Mouse (Mus musculus) embryonic facial prominence, embryonic 10.5 days (tissue): ENCODE results near the gene Ramp2. TPM values are rescaled to one million over a fixed set of nuclear protein-coding genes. Genes with fewer than 3 reads are reported as not detected.
A peak's percentile ranks its signal among the peaks of the same experiment; 100 is the strongest.

ENCODE experiments used
- DNase-seq: peaks from one replicate; pipeline ENCODE4 v3.0.0-alpha.2; 2017; ENCODE audit warnings: low spot score
- H3K27ac ChIP-seq: fragments of 300-500 bp; sonication (generic); replicated peaks from 2 replicates; pipeline ENCODE4 v1.5.1; 2016; ENCODE audit warnings: mild to moderate bottlenecking
- H3K27me3 ChIP-seq: fragments of 300-500 bp; sonication (generic); replicated peaks from 2 replicates; pipeline ENCODE4 v1.6.1; 2016; ENCODE audit warnings: low read depth, mild to moderate bottlenecking; ENCODE audit not compliant: poor library complexity, severe bottlenecking
- H3K36me3 ChIP-seq: fragments of 300-500 bp; sonication (generic); replicated peaks from 2 replicates; pipeline ENCODE4 v1.6.1; 2016; ENCODE audit warnings: mild to moderate bottlenecking, moderate library complexity
- H3K4me1 ChIP-seq: fragments of 300-500 bp; sonication (generic); 2 replicates; pipeline ENCODE4 v1.6.1; 2016
- H3K4me3 ChIP-seq: fragments of 300-500 bp; sonication (generic); 2 replicates; pipeline ENCODE4 v1.5.1; 2016; ENCODE audit warnings: mild to moderate bottlenecking, moderate library complexity
- H3K9me3 ChIP-seq: fragments of 300-500 bp; sonication (generic); 2 replicates; pipeline ENCODE4 v1.6.1; 2016; ENCODE audit warnings: mild to moderate bottlenecking
- WGBS: fragments of 180-500 bp; shearing (Covaris S2); methylation state at CpG from one replicate; pipeline ENCODE4 v1.1.7; 2016; 5-methylcytosine and 5-hydroxymethylcytosine counted together
- polyA plus RNA-seq: library from polyadenylated mRNA; unstranded; fragments of >200 nt; fragmentation: Nextera tagmentation; extraction: Ambion mirVana; gene quantifications from 2 replicates; pipeline ENCODE4 v1.2.1, GENCODE M21; 2016

The Ramp2 gene
- 66.4 and 68.4 TPM in 2 replicates for polyA plus RNA-seq

DNA sequence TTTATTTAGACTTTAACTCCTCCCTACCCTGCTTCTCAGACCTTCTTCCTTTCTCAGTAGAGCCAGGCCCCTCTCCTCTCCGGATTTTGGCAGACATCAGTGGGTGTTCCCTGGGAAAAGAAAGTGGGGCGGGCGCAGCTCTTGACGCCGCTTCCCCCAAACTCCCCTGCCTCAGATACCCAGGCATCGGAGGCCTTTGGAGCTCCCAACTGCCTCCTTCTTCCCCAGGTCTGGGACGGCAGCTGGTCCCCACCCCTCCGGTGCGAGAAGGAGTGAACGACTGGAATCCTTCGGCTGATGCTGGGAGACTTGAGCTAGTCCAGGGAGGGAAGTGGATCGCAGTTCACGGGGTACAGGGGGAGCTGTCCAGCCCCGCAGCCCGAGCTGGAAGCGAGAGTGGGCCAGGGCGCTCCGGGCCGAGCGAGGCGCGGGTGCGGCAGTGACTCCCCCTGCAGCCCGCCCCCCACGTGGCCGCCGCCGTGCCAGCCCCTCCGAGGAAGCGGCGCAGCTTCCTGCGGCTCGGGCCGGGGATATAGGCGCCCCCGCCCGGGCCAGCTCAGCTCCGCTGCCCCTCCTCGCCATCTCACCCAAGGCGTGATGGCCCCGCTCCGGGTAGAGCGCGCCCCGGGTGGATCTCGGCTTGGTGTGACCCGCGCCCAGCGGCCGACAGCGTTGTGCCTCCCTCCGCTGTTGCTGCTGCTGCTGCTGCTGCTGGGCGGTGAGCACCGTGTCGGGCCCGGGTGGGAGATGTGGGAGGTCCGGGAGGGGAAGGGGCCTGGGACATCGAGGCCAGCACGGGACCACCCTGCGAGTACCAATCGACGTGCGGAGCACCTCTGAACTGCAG, at the start of gene Ramp2:
TSS of gene Ramp2 (plus strand) at position 174 of the 847 bp plus-strand sequence.
- Histone ChIP-seq H3K4me1 (peaks cover 50% of the 10 kb centered on the region), H3K27ac (peak within 1 kb of the TSS; percentile 88), H3K27me3 (peaks cover 46% of the 10 kb centered on the region), H3K36me3 (no peaks in the 10 kb centered on the region), H3K4me3 (peak within 1 kb of the TSS; percentile 82), H3K9me3 (no peaks in the 10 kb centered on the region)
- DNase-seq: peak; percentile 75
- under 1% methylated on average over 63 of the region's 63 CpGs for WGBS

DNA sequence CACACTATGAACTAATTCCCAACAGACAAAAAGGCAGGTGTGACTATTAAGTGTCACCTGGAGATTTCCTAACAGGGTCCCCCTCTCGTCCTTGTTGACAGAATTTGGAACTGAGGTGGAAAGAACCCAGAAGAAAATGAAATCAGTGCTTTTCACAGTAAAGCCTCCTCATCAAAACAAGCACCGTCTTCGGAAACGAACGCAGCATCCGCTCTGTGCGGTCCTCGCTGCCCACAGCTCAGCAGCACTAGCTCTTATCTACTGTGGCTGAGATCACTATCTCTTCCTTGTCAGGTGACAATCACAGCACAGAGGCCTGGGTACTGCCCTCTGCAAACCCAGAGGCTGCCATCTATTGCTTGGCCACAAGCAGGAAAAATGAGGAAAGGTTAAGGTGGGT, 49.7 kb upstream of the Ramp2 start:
- Histone ChIP-seq H3K27ac (no peak overlapping the region), H3K27me3 (no peaks in the 10 kb centered on the region), H3K36me3 (peaks cover 84% of the 10 kb centered on the region), H3K9me3 (no peaks in the 10 kb centered on the region), H3K4me1 (peaks cover 6% of the 10 kb centered on the region), H3K4me3 (no peak overlapping the region)
- no peak for DNase-seq
- WGBS: 94% methylated on average over 8 of the region's 8 CpGs

DNA sequence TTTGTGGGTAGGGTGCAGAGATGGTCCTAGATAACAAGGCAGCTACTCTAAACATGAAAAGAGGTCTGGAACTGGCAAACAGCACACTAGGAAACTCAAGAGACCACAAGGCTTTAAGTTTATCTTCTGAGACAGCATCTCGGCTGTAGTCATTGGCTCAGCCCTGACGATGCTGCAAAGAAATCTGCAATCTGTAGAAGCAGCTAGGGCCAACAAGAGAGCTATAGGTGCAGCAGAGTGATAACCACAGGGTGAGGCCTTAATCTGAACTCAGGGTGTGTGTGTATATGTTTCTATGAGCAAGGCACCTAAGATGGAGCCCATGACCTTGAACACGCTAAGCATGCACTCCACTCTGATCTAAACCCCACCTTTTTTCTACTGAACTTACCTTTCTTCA, 46.3 kb upstream of the Ramp2 start:
- no peak for DNase-seq
- Histone ChIP-seq H3K9me3 (no peaks in the 10 kb centered on the region), H3K36me3 (peaks cover 82% of the 10 kb centered on the region), H3K27me3 (no peaks in the 10 kb centered on the region), H3K4me3 (no peak overlapping the region), H3K4me1 (no peaks in the 10 kb centered on the region), H3K27ac (no peak overlapping the region)
- WGBS: 89% methylated on average over 3 of the region's 3 CpGs

DNA sequence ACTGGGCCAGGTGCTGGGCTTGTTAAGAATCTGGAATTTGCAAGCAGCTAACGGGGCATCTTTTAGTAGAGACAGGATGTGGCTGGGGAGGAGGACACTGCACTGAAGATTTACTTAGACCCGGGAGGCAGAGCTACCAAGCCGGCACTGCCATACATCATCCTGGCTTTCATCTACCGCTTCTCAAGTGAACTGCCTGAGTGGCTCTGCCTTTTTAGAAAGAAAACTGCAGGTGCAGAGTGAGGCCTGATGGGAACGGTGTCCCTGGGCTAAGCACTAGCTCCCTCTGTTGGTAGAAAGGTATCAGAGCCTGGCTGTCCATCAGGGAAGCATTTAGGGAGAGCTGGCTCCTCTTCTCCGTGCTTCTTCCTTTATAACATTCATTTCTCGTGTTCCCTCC, 44.8 kb upstream of the Ramp2 start:
- no peaks in the 10 kb centered on the region for H3K9me3 ChIP-seq
- no peak overlapping the region for H3K4me3 ChIP-seq
- H3K27me3 ChIP-seq: no peaks in the 10 kb centered on the region
- no peak overlapping the region for H3K27ac ChIP-seq
- peaks cover 79% of the 10 kb centered on the region for H3K36me3 ChIP-seq
- H3K4me1 ChIP-seq: no peaks in the 10 kb centered on the region
- DNase-seq: no peak
- WGBS: 35% methylated on average over 7 of the region's 7 CpGs

DNA sequence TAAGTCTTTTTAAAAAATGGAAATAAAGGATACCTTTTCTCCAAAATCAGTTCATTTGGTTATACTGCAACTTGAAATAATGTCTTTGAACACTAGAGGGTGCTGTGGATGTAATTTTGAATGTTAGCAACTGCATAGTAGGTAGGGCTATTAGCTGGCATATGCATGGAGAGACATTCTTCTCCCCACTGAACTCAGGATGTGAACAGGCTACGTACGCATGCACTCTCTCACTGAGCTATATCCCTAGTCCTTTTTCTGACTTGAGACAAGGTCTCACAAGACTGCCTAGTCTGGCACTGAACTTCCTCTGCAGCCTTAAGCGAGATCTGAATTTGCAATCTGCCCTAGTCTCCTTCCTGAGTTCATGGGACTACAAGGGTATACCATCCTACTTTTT, 33.9 kb upstream of the Ramp2 start:
- peaks cover 63% of the 10 kb centered on the region for H3K36me3 ChIP-seq
- H3K27me3 ChIP-seq: no peaks in the 10 kb centered on the region
- 55% methylated on average over 3 of the region's 3 CpGs for WGBS
- no peak for DNase-seq
- H3K4me1 ChIP-seq: no peaks in the 10 kb centered on the region
- no peaks in the 10 kb centered on the region for H3K9me3 ChIP-seq
- H3K4me3 ChIP-seq: no peak overlapping the region
- no peak overlapping the region for H3K27ac ChIP-seq

DNA sequence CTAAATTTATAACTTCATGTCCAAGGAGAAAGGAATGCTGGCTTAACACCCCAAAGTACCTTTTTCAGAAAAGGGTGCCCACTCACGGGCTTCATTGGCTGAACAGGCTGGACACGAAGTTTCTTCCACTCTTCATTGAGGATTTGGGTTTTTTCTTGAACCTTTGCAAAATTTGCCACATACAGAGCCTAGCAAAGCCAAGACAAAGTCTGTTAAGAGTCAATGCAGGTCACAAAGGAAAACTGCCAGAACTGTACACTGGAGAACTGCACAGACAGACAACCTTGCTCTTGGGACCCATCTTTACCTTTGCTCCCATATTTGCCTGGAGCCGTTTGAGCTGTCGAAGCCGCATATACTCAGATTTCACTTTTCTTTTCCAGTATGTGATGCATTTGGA, 28.9 kb upstream of the Ramp2 start:
- H3K27me3 ChIP-seq: no peaks in the 10 kb centered on the region
- DNase-seq: no peak
- WGBS: 84% methylated on average over 5 of the region's 5 CpGs
- H3K27ac ChIP-seq: no peak overlapping the region
- H3K4me1 ChIP-seq: no peaks in the 10 kb centered on the region
- H3K4me3 ChIP-seq: no peak overlapping the region
- H3K9me3 ChIP-seq: no peaks in the 10 kb centered on the region
- H3K36me3 ChIP-seq: peaks cover 35% of the 10 kb centered on the region

DNA sequence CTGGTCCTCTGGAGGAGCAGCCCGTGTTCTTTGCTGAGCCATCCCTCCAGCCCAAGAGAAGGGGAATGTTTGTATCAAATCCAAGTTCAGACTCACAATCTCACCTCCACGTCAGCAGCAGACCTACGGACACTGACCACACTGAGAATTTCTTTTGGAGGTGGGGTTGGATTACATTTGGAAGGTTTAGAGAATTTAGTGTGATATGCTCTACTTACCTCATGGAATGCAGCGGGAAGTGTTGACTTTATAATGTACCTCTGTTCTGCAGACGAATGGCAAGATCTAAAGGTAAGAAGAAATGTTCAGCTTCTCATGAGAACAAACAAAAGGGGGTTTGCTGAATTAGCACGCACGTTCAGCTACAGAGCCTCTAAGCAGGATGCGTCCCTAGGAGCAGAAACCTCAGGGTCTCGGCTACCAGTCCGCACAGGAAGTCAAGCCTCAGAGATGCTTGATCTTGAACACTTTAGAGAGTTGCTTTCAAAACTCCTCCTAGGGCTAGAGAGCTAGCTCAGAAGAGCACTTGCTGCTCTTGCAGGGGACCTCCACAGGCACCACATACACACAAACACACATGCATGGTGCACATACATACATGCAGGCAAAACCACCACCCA, 27.3 kb upstream of the Ramp2 start:
- WGBS: 84% methylated on average over 10 of the region's 10 CpGs
- no peaks in the 10 kb centered on the region for H3K9me3 ChIP-seq

DNA sequence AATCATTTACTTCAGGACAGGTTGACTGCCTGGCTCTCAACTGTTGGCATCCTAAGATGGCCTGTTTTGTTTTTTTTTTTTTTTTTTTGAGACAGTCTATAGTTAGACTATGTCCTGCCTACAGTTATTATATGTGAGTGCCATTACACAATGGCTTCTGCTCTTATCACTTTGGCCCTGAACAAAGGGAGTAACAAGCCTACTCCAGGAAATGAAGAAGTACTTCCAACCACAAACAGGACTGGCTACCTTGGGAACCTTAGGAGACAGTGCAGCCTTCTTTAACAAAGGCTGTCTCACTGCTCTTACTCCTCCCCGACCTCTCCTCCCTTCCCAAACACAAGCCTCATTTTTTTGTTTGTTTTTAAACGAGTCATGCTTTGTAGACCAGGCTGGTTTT, 25.0 kb upstream of the Ramp2 start:
- Histone ChIP-seq H3K4me3 (no peak overlapping the region), H3K36me3 (0 out of 2 replicates have a peak, but pooled peaks cover under 1% of the 10 kb centered on the region), H3K9me3 (no peaks in the 10 kb centered on the region), H3K27me3 (no peaks in the 10 kb centered on the region), H3K4me1 (peaks cover 8% of the 10 kb centered on the region; the same call in 1 of the 2 replicates), H3K27ac (no peak overlapping the region)
- WGBS: 57% methylated on average over 2 of the region's 2 CpGs
- DNase-seq: no peak

More for the DNA sequence above, 27.3 kb upstream of the Ramp2 start:
- DNase-seq: no peak
- Histone ChIP-seq H3K27ac (no peak overlapping the region), H3K4me1 (no peaks in the 10 kb centered on the region), H3K36me3 (peaks cover 24% of the 10 kb centered on the region), H3K27me3 (no peaks in the 10 kb centered on the region), H3K4me3 (no peak overlapping the region)

DNA sequence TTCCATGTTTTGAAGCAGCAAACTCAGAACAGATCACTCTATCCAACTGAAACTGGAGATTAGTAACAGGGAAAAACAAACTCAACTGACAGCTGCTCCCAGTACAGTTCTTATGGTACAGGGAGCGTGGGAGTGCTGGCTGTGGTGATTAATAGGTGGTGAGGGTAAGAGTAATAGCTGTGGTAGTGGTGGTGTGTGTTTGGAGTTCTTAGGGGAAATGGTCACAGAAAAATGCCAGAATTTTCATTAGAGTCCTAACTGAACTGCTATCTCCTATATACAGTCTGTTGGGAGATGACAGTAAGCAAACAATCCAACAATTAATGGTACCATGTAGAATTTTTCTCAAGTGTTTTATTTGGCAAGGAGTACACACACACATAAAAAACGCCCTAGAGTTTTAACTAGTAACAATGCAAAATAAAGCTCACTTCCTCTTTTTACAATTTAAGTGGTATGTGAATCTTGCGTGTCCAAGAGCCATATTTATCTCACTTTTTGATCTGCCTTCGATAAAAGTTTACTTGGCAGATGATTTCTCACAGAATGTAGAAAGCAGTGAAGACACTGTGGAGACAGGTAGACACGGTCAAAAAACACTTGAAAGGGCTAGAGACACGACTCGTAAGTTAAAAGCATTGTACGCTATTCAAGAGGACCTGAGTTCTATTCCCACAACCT, 24.4 kb upstream of the Ramp2 start:
- Histone ChIP-seq H3K27ac (no peak overlapping the region), H3K27me3 (no peaks in the 10 kb centered on the region), H3K9me3 (no peaks in the 10 kb centered on the region), H3K4me1 (peaks cover 14% of the 10 kb centered on the region), H3K36me3 (no peaks in the 10 kb centered on the region), H3K4me3 (no peak overlapping the region)
- 89% methylated on average over 8 of the region's 8 CpGs for WGBS
- DNase-seq: no peak

DNA sequence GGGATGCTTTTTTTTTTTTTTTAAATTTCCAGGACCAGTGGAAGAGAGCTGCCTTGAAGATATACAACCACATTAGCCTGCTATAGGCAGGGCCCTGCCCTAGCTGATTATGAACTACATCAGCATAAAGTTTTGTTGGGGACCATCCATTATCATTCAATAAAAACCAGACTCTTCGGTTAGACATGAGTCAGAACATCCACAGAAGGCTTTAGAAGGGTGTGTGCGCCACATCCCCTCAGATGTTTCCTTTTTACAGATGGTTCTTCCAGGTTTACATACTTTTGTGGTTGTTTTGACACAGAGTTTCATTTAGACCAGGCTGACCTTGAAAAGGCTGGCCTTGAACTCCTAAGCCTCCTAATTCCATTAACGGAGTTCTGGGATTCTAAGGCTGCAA, 21.5 kb upstream of the Ramp2 start:
- no peak overlapping the region for H3K27ac ChIP-seq
- WGBS: 95% methylated on average over 3 of the region's 3 CpGs
- 0 out of 2 replicates have a peak, but pooled peaks cover 5% of the 10 kb centered on the region for H3K27me3 ChIP-seq
- no peak for DNase-seq
- peaks cover 19% of the 10 kb centered on the region for H3K4me1 ChIP-seq
- H3K9me3 ChIP-seq: no peaks in the 10 kb centered on the region
- no peak overlapping the region for H3K4me3 ChIP-seq
- no peaks in the 10 kb centered on the region for H3K36me3 ChIP-seq

DNA sequence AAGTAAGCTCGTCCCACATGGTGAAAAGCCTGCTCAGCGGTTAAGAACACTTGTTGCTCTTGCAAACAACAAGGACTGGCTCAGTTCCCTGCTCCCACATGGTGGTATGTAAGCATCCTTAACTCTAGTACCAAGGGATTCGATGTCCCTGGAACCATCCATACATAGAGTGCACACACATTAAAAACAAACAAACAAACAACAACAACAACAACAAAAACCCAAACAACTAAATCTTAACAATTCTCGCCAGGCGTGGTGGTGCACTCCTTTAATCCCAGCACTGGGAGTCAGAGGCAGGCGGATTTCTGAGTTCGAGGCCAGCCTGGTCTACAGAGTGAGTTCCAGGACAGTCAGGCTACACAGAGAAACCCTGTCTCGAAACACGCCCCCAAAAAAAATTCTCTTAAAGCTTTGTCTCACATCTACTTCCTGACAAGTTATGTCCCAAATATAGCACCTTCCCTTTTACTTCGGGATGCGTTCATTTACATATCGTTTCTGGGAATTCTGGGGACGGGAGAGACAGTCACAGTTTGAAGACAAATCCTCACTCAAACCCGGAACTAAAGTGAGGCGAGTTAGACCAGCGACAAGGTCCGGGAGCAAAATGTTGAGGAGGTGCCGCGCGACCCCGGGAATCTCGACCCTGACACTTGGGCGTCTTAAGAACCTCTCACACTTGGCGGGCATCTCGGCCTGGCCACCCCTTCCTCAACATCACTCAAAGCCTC, 20.3 kb upstream of the Ramp2 start:
- DNase-seq: no peak
- WGBS: 19% methylated on average over 25 of the region's 25 CpGs
- H3K27me3 ChIP-seq: peaks cover 5% of the 10 kb centered on the region; the same call in 1 of the 2 replicates
- H3K27ac ChIP-seq: peak overlapping the region; percentile 90
- H3K9me3 ChIP-seq: no peaks in the 10 kb centered on the region
- H3K4me3 ChIP-seq: peak overlapping the region; percentile 97
- no peaks in the 10 kb centered on the region for H3K36me3 ChIP-seq
- H3K4me1 ChIP-seq: peaks cover 30% of the 10 kb centered on the region

DNA sequence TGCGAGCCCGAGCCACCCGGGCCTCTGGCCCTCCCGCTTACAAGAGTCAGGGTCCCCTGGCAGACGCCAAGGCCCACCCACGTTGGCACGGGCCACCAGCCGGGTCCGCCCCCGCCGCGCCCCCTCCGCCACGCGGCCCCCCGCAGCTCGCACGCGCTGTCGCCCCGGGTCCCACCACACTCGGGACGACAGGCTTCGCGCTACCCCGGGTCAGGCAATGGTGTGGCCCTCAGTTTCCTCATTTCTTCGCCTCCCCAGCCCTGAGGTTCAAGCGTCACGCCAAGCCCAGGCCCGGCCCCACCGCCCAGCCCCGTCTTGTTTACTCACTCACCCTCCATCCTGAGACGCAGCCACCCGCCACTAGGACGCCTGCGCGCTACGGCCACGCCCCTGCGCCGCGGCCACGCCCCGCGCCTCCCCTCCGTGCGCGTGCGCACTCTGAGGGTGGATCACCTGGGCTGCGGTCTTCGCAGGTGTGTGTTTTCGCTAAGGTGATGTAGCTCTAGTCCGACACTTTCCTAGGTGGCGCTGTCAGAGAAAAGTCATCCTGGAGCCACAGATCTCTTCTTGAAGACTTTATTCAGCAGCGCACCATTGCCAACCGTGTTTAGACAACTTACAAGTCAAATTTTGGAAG, 19.6 kb upstream of the Ramp2 start, which contains the start of gene Ezh1:
TSS of gene Ezh1 (minus strand) at position 399 of the 637 bp plus-strand sequence.
- H3K27ac ChIP-seq: peak within 1 kb of the TSS; percentile 90
- DNase-seq: peak; percentile 91
- 2% methylated on average over 56 of the region's 56 CpGs for WGBS
- no peaks in the 10 kb centered on the region for H3K9me3 ChIP-seq
- H3K36me3 ChIP-seq: no peaks in the 10 kb centered on the region
- H3K4me3 ChIP-seq: peak within 1 kb of the TSS; percentile 97
- H3K27me3 ChIP-seq: peaks cover 5% of the 10 kb centered on the region; the same call in 1 of the 2 replicates
- peaks cover 37% of the 10 kb centered on the region for H3K4me1 ChIP-seq
